ENCODE assay signal across 19 mouse cellular contexts in genomic region chr17:23744076-23744475, GRCm38 (mm10). TPM values are rescaled to one million over a fixed set of nuclear protein-coding genes. Genes with fewer than 3 reads are reported as not detected.
DNase-seq lines count a peak whose midpoint lies in the region; ATAC-seq and TF ChIP-seq lines count a peak whose summit lies in the region.
"Had no signal": no experiment of that assay in that cellular context is flagged by ENCODE, and none has a peak within 500 bp of the region (broad histone marks: within the 10 kb centered on the region; RNA-seq: fewer than 3 reads in every experiment).

No protein-coding gene starts in this region.

- H3K9me3 ChIP-seq in hindbrain, embryonic 10.5 days, result peaks cover 7% of the 10 kb centered on the region; the same call in 1 of the 2 replicates
- no peaks in the 10 kb centered on the region for H3K9me3 ChIP-seq in hindbrain, embryonic 14.5 days (ENCODE audit: control insufficient read depth, low read length)
- H3K9me3 ChIP-seq in embryonic facial prominence, embryonic 10.5 days, result 0 out of 2 replicates have a peak, but pooled peaks cover 8% of the 10 kb centered on the region
- peaks cover 4% of the 10 kb centered on the region; the same call in 1 of the 2 replicates for H3K9me3 ChIP-seq in limb, embryonic 11.5 days (ENCODE audit: control insufficient read depth, low read length)
- H3K9me3 ChIP-seq: G1E; liver, embryonic 15.5 days; neural tube, embryonic 13.5 days; stomach, embryonic 15.5 days had no signal

- intact Hi-C loops in left cerebral cortex, postnatal 10 days (cut with DNase I), result no loop called here

- 22% methylated on average over 8 of the region's 8 CpGs for WGBS in hindbrain, embryonic 10.5 days
- WGBS in hindbrain, embryonic 14.5 days, result 23% methylated on average over 8 of the region's 8 CpGs
- WGBS in embryonic facial prominence, embryonic 10.5 days, result 20% methylated on average over 8 of the region's 8 CpGs
- WGBS in limb, embryonic 11.5 days, result 14% methylated on average over 8 of the region's 8 CpGs
- WGBS in cerebellum, adult 2 months, result 72% methylated on average over 8 of the region's 8 CpGs

- DNase-seq in hindbrain, embryonic 10.5 days (ENCODE audit: low spot score), result no peak
- no peak for DNase-seq in hindbrain, embryonic 14.5 days (ENCODE audit: low spot score)
- DNase-seq in ES-CJ7 (ENCODE audit: low read depth, low spot score) (peak; percentile 29), MN1 (ENCODE audit: low spot score) (no peak)
- no peak for DNase-seq in embryonic facial prominence, embryonic 10.5 days (ENCODE audit: low spot score)
- no peak for DNase-seq in limb, embryonic 11.5 days (ENCODE audit: low spot score)
- DNase-seq in cerebellum, adult 2 months, result no peak
- no peak for DNase-seq in left cerebral cortex, postnatal 10 days (ENCODE audit: extremely low spot score in 1 of 2, low spot score in 2 of 2)
- DNase-seq: gastrocnemius, postnatal 10 days; heart, adult 2 months; heart, postnatal 10 days; kidney, postnatal 10 days had no signal

- TF ChIP-seq POLR2A in cerebellum, adult 2 months (IDR thresholded peaks at IDR 0.05; ENCODE audit: borderline replicate concordance, insufficient read depth, low read length), result no peak

- 0 out of 2 replicates have a peak overlapping the region, but pooled peaks have one; percentile 51 for H3K4me3 ChIP-seq in hindbrain, embryonic 10.5 days
- H3K4me3 ChIP-seq in hindbrain, embryonic 14.5 days (replicated peaks; ENCODE audit: low read length), result no peak overlapping the region
- H3K4me3 ChIP-seq in embryonic facial prominence, embryonic 10.5 days, result peak overlapping the region; percentile 54
- H3K4me3 ChIP-seq in limb, embryonic 11.5 days (ENCODE audit: low read depth, low read length), result no peak overlapping the region
- H3K4me3 ChIP-seq in cerebellum, adult 2 months (replicated peaks; ENCODE audit: insufficient read depth, low read depth, low read length), result no peak overlapping the region
- H3K4me3 ChIP-seq: heart, adult 2 months; liver, embryonic 15.5 days had no signal

- no peak for TF ChIP-seq CTCF in cerebellum, adult 2 months (IDR thresholded peaks at IDR 0.05; ENCODE audit: borderline replicate concordance, insufficient read depth, low read depth, low read length)

- no peak for ATAC-seq in hindbrain, embryonic 14.5 days (ENCODE audit: low FRiP score)
- no peak for ATAC-seq in limb, embryonic 11.5 days (ENCODE audit: insufficient number of reproducible peaks, low FRiP score, low TSS enrichment, low read depth)
- ATAC-seq: hindbrain, postnatal 0 days; midbrain, embryonic 16.5 days had no signal

- H3K4me1 ChIP-seq in hindbrain, embryonic 10.5 days (replicated peaks), result peaks cover 55% of the 10 kb centered on the region
- H3K4me1 ChIP-seq in hindbrain, embryonic 14.5 days (replicated peaks; ENCODE audit: control insufficient read depth, insufficient read depth, low read length), result peaks cover 22% of the 10 kb centered on the region
- peaks cover 50% of the 10 kb centered on the region for H3K4me1 ChIP-seq in embryonic facial prominence, embryonic 10.5 days
- H3K4me1 ChIP-seq in limb, embryonic 11.5 days (ENCODE audit: control insufficient read depth, insufficient read depth, low read length), result peaks cover 22% of the 10 kb centered on the region
- H3K4me1 ChIP-seq in cerebellum, adult 2 months (ENCODE audit: control insufficient read depth, insufficient read depth, low read length), result 0 out of 2 replicates have a peak, but pooled peaks cover 6% of the 10 kb centered on the region

- H3K36me3 ChIP-seq in hindbrain, embryonic 10.5 days, result no peaks in the 10 kb centered on the region
- H3K36me3 ChIP-seq in hindbrain, embryonic 14.5 days (replicated peaks; ENCODE audit: control insufficient read depth, insufficient read depth), result no peaks in the 10 kb centered on the region
- no peaks in the 10 kb centered on the region for H3K36me3 ChIP-seq in embryonic facial prominence, embryonic 10.5 days (replicated peaks)
- H3K36me3 ChIP-seq in limb, embryonic 11.5 days (ENCODE audit: control insufficient read depth, insufficient read depth, low read length), result no peaks in the 10 kb centered on the region
- H3K36me3 ChIP-seq: G1E; liver, embryonic 15.5 days; neural tube, embryonic 13.5 days; stomach, embryonic 15.5 days had no signal

- H3K4me2 ChIP-seq in hindbrain, embryonic 14.5 days (replicated peaks), result no peak overlapping the region
- H3K4me2 ChIP-seq in limb, embryonic 11.5 days (ENCODE audit: low read depth, severe bottlenecking), result peak overlapping the region; percentile 4; the same call in 1 of the 2 replicates
- H3K4me2 ChIP-seq: liver, embryonic 15.5 days had no signal

- H3K27ac ChIP-seq in hindbrain, embryonic 10.5 days, result no peak overlapping the region
- no peak overlapping the region for H3K27ac ChIP-seq in hindbrain, embryonic 14.5 days
- H3K27ac ChIP-seq in embryonic facial prominence, embryonic 10.5 days (replicated peaks), result no peak overlapping the region
- H3K27ac ChIP-seq in limb, embryonic 11.5 days (replicated peaks; ENCODE audit: low read depth, low read length), result no peak overlapping the region
- H3K27ac ChIP-seq in cerebellum, adult 2 months (ENCODE audit: insufficient read depth, low read length), result no peak overlapping the region
- H3K27ac ChIP-seq: heart, adult 2 months; hindbrain, postnatal 0 days; liver, embryonic 15.5 days; macrophage; neural tube, embryonic 13.5 days; stomach, embryonic 15.5 days had no signal

- no peak overlapping the region for H3K9ac ChIP-seq in hindbrain, embryonic 14.5 days
- no peak overlapping the region for H3K9ac ChIP-seq in limb, embryonic 11.5 days (ENCODE audit: low read length)
- H3K9ac ChIP-seq: liver, embryonic 15.5 days; neural tube, embryonic 13.5 days; stomach, embryonic 15.5 days had no signal

- H3K27me3 ChIP-seq in hindbrain, embryonic 10.5 days (ENCODE audit: insufficient read depth, poor library complexity, severe bottlenecking), result peaks cover 89% of the 10 kb centered on the region
- H3K27me3 ChIP-seq in hindbrain, embryonic 14.5 days (ENCODE audit: control insufficient read depth, insufficient read depth, low read length), result peaks cover 69% of the 10 kb centered on the region
- peaks cover 96% of the 10 kb centered on the region for H3K27me3 ChIP-seq in embryonic facial prominence, embryonic 10.5 days (replicated peaks; ENCODE audit: low read depth, poor library complexity, severe bottlenecking)
- peaks cover 81% of the 10 kb centered on the region for H3K27me3 ChIP-seq in limb, embryonic 11.5 days (ENCODE audit: control insufficient read depth, insufficient read depth, low read length)
- H3K27me3 ChIP-seq in cerebellum, adult 2 months (ENCODE audit: control insufficient read depth, insufficient read depth, low read length), result no peaks in the 10 kb centered on the region; the same call in 1 of the 2 replicates

RNA-seq across cellular contexts. Expression of gene Kremen2, which starts 1.6 kb away (rescaled TPM):
- polyA plus RNA-seq in hindbrain, embryonic 10.5 days (2016; fragmentation: Nextera tagmentation; extraction: Ambion mirVana), result 3.4 and 4.3 TPM in 2 replicates
- 0.74 and 0.90 TPM in 2 replicates for polyA plus RNA-seq in hindbrain, embryonic 14.5 days (2014; fragmentation: Nextera tagmentation; extraction: Ambion mirVana)
- 8.3 and 9.6 TPM in 2 replicates for polyA plus RNA-seq in embryonic facial prominence, embryonic 10.5 days (2016; fragmentation: Nextera tagmentation; extraction: Ambion mirVana)
- 14.8 and 16.2 TPM in 2 replicates for polyA plus RNA-seq in limb, embryonic 11.5 days (2014; fragmentation: Nextera tagmentation; extraction: Ambion mirVana)
- polyA plus RNA-seq in cerebellum, adult 2 months (2012; rRNA removed), result 0.57 and 0.84 TPM in 2 replicates
- total RNA-seq in left cerebral cortex, postnatal 10 days (2021), result under 1 TPM in 1 of 2 experiments, not detected in 1; 0.36 TPM
- total RNA-seq: gastrocnemius, postnatal 10 days; heart, adult 2 months; heart, postnatal 10 days had no signal
- polyA plus RNA-seq: liver, embryonic 15.5 days; macrophage had no signal

RNA-seq across cellular contexts. Expression of gene Paqr4, which starts 3.4 kb away (rescaled TPM):
- polyA plus RNA-seq in hindbrain, embryonic 10.5 days (2016; fragmentation: Nextera tagmentation; extraction: Ambion mirVana), result 28.8 and 43.6 TPM in 2 replicates
- polyA plus RNA-seq in hindbrain, embryonic 14.5 days (2014; fragmentation: Nextera tagmentation; extraction: Ambion mirVana), result 57.5 and 62.8 TPM in 2 replicates
- 12.6 and 14.1 TPM in 2 replicates for polyA plus RNA-seq in embryonic facial prominence, embryonic 10.5 days (2016; fragmentation: Nextera tagmentation; extraction: Ambion mirVana)
- polyA plus RNA-seq in limb, embryonic 11.5 days (2014; fragmentation: Nextera tagmentation; extraction: Ambion mirVana), result 7.4 and 7.7 TPM in 2 replicates
- 92.0 and 104 TPM in 2 replicates for polyA plus RNA-seq in cerebellum, adult 2 months (2012; rRNA removed)
- total RNA-seq in left cerebral cortex, postnatal 10 days (2021), result 10 to 100 TPM; 55.8 to 57.7 TPM

RNA-seq across cellular contexts. Expression of gene Pkmyt1, which starts 17.9 kb away (rescaled TPM):
- 54.0 and 61.5 TPM in 2 replicates for polyA plus RNA-seq in hindbrain, embryonic 10.5 days (2016; fragmentation: Nextera tagmentation; extraction: Ambion mirVana)
- 16.9 and 17.7 TPM in 2 replicates for polyA plus RNA-seq in hindbrain, embryonic 14.5 days (2014; fragmentation: Nextera tagmentation; extraction: Ambion mirVana)
- polyA plus RNA-seq in embryonic facial prominence, embryonic 10.5 days (2016; fragmentation: Nextera tagmentation; extraction: Ambion mirVana), result 61.6 and 62.0 TPM in 2 replicates
- 47.8 and 51.6 TPM in 2 replicates for polyA plus RNA-seq in limb, embryonic 11.5 days (2014; fragmentation: Nextera tagmentation; extraction: Ambion mirVana)
- polyA plus RNA-seq in cerebellum, adult 2 months (2012; rRNA removed), result 10.3 and 10.6 TPM in 2 replicates
- total RNA-seq in left cerebral cortex, postnatal 10 days (2021), result 1 to 10 TPM; 6.5 to 7.2 TPM

RNA-seq across cellular contexts. Expression of gene 1520401A03Rik, which starts 21.5 kb away (rescaled TPM):
- not detected in 2 replicates for polyA plus RNA-seq in hindbrain, embryonic 10.5 days (2016; fragmentation: Nextera tagmentation; extraction: Ambion mirVana)
- polyA plus RNA-seq in hindbrain, embryonic 14.5 days (2014; fragmentation: Nextera tagmentation; extraction: Ambion mirVana), result 0.09 and 0.18 TPM in 2 replicates
- polyA plus RNA-seq in embryonic facial prominence, embryonic 10.5 days (2016; fragmentation: Nextera tagmentation; extraction: Ambion mirVana), result 0.05 TPM in 1 of 2 replicates, not detected in the other
- polyA plus RNA-seq in limb, embryonic 11.5 days (2014; fragmentation: Nextera tagmentation; extraction: Ambion mirVana), result 0.09 and 0.13 TPM in 2 replicates
- polyA plus RNA-seq in cerebellum, adult 2 months (2012; rRNA removed), result 0.64 and 1.1 TPM in 2 replicates
- total RNA-seq in left cerebral cortex, postnatal 10 days (2021), result under 1 TPM; 0.11 to 0.61 TPM
- total RNA-seq: heart, adult 2 months; heart, postnatal 10 days; hindbrain, postnatal 0 days had no signal
- polyA plus RNA-seq: heart, adult 2 months; macrophage had no signal

RNA-seq across cellular contexts. Expression of gene Flywch1, which starts 27.3 kb away (rescaled TPM):
- polyA plus RNA-seq in hindbrain, embryonic 10.5 days (2016; fragmentation: Nextera tagmentation; extraction: Ambion mirVana), result 181 and 211 TPM in 2 replicates
- 179 and 183 TPM in 2 replicates for polyA plus RNA-seq in hindbrain, embryonic 14.5 days (2014; fragmentation: Nextera tagmentation; extraction: Ambion mirVana)
- 168 and 178 TPM in 2 replicates for polyA plus RNA-seq in embryonic facial prominence, embryonic 10.5 days (2016; fragmentation: Nextera tagmentation; extraction: Ambion mirVana)
- 125 and 129 TPM in 2 replicates for polyA plus RNA-seq in limb, embryonic 11.5 days (2014; fragmentation: Nextera tagmentation; extraction: Ambion mirVana)
- 341 and 366 TPM in 2 replicates for polyA plus RNA-seq in cerebellum, adult 2 months (2012; rRNA removed)
- 100 to 1,000 TPM; 125 to 133 TPM for total RNA-seq in left cerebral cortex, postnatal 10 days (2021)

Comparison
In these comparisons a context has a peak if more than half of its experiments do, and no peak if none do; other contexts are left out.
1. H3K4me3 ChIP-seq: peak in hindbrain, embryonic 10.5 days (single experiment) and embryonic facial prominence, embryonic 10.5 days (single experiment); none in hindbrain, embryonic 14.5 days (single experiment), limb, embryonic 11.5 days (single experiment) and cerebellum, adult 2 months (single experiment).